Mouse (Mus musculus) ovary, adult 18-20 months (tissue): ENCODE measurements around the gene Olfr802.

Source experiments
- DNase-seq: peaks from one replicate; pipeline ENCODE4 v3.0.0; 2022; ENCODE audit warnings: low spot score, mixed read lengths

The Olfr802 gene

DNA sequence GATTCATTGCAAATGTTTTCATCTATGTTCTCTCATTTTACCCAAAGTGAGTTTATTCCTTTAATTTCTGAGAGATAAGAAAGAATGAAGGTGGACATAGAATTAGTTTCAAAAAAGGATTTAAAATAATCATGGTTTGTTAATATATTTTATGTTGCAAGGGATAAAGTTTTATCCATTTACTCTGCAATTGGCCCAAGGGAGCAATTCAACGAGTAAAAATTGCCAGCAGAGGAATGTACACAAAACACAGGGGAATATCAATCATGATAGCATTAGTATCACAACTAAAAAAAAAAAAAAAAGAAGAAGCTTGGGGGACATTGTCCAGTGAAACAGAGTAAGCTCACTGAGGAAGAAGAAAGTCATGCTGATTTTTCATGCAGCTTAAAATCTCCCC, at the start of gene Olfr802:
Gene Olfr802 (minus strand): TSS at position 101 of the 400 bp plus-strand sequence.
- no peak for DNase-seq

DNA sequence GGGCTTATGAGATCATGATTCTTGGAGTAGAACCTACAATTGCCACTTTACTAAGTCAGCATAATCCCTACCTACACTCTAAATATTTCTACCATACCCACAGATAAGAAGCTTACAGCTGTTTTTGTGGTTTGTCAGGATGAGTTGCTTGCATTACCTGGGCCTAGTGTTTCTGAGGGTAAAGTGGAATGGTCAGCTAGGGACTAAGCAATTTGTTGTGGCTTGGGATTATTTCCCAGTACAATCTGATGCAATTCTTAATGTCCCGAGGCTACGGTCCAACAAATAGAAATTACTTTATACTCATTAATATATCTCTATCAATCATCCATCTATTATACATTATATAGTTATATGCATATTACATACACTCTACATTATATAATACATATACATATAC, 41.3 kb upstream of the Olfr802 start, which contains the start of gene Olfr805:
Gene Olfr805 (minus strand): TSS at position 101 of the 400 bp plus-strand sequence.
- DNase-seq, result no peak

DNA sequence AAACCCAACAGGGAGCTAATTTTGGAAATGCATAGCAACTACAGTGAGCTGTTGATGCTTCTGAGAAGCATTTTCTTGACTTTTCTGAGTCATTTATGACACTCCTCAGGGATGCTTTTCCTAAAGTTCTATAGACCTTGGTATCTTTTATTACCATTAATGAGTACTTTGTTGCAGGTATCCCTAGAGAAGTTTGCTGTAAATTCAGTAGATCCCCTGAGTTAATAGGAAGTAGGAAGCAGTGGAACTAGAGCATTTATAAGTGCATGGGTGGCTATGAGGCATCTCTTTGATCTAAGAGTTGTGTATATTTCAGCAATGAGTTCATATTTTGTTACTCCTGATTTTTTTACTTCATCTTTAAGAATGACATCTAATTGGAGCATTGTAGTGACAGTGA, 14.9 kb upstream of the Olfr802 start, which contains the start of gene Olfr804:
Gene Olfr804 (plus strand): TSS at position 301 of the 400 bp plus-strand sequence.
- DNase-seq, result no peak

DNA sequence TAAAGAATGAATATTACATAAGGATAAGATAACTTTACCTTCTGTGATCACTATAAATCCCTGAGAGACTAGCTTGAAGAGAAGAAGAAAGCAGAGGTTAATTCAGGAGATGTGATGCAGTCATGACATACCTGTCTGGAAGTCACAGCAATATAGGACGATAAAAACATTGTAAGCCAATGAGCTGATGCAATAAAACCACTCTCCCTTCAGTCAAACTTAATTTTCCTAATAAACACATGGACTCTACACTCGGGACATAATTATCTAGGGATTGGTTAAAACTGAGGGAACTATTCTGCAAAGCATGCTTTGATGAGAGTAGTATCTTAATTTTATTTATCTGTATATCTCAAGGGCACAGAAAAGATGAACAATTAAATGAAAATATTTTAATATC, 6.2 kb upstream of the Olfr802 start, which contains the start of gene Olfr803:
Gene Olfr803 (minus strand): TSS at position 101 of the 400 bp plus-strand sequence.
- no peak for DNase-seq

DNA sequence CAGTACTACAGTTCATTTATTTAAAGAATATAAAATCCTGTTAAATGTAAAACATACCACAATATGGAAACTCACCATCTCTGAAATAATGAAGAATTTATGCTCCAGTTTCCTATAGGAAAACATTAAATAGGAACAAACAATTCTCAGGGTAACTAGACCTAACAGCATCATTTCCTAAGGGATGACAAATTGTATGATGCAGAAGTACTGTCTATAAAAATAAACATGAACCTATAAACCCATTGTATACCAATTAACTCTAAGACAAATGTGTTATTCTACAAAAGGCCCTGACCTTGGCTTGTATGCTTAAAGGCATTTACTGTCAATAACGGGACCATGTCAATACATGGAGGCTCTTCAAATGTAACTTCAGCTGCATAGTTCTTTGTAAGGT, 14.2 kb downstream of the Olfr802 start, which contains the start of gene Olfr801:
Gene Olfr801 (minus strand): TSS at position 101 of the 400 bp plus-strand sequence.
- DNase-seq, result no peak

DNA sequence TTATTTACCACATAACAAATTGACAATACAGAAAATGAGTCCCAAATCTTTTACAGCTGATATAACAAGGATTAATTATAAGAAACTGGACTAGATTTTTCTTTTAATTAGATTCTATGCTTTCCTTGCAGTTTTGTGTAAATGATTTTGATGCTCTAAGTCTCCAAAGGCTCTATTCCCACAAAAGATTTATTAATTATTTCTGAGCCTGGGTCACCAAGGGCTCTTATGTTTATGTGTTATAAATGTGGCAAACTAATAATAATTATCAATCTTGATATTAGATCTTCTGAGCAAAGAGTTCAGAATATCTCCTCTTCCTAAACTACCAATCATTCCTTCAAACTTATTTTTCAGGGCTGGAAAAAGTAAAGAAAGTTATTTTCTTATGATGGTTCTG, 30.6 kb downstream of the Olfr802 start, which contains the start of gene Olfr800:
Gene Olfr800 (plus strand): TSS at position 301 of the 400 bp plus-strand sequence.
- DNase-seq, result no peak

DNA sequence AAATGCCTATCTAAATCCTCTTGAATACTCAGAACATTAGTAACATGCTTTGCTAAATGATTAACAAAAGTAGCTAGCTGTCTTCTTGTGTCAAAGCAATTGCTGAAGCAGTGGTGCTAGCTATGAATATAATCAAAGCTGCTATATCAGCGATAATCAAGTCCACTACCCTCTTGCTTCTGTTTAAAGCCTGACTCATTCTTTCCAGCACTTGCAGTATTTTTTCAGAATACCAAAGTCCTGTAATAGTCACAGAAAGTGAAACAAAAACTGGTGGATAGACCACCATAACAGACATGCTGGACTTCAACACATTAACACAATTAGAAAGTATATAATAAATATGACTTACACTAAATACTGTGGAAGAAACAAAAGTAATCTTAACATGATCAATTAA, 36.2 kb downstream of the Olfr802 start:
- no peak for DNase-seq

DNA sequence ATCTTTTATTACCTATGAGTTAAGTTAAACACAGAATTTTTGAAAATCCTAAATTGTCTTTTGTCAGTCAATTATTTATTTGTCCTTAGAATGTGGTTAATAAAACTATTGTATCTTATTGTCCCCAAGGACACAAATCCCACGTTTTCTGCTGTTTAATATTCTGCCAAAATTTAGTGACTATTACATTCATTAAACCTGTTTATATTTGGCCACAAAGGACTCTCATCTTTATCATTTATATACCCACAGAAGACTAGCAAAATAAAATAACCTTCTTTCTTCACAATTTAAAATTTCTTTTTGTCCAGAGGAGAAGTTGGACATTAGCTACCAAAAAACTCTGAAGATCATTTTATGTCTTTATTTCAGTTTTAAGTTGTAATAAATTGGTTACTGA, 50.8 kb downstream of the Olfr802 start, which contains the start of gene Olfr799:
Gene Olfr799 (plus strand): TSS at position 301 of the 400 bp plus-strand sequence.
- no peak for DNase-seq

DNA sequence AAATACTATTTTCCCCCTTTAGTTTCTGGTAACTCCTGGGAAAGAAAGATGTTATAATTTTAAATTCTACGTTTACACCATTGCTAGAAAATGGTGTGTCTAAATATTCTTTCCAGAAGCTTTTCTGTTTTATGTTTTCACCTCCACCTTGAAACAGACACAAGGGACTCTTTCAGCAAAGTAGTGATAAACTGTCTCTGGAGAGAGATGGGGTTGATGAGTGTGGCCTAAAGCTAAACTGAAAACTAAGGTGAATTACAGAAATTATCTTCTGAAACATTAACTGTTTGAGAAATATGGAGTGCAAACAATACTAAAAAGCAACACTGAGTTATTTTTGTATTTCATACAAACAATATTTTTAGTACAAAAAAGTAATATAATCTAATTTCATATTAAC, 60.1 kb downstream of the Olfr802 start, which contains the start of gene Olfr798:
Gene Olfr798 (minus strand): TSS at position 101 of the 400 bp plus-strand sequence.
- no peak for DNase-seq
